Mouse (Mus musculus): ENCODE results near the gene Strip2. TPM values are rescaled to one million over a fixed set of nuclear protein-coding genes. Genes with fewer than 3 reads are reported as not detected.
A peak's percentile ranks its signal among the peaks of the same experiment; 100 is the strongest.

Strip2 gene
- 1.9 and 2.0 TPM in 2 replicates for polyA plus RNA-seq (2016; fragmentation: Nextera tagmentation; extraction: Ambion mirVana)

DNA sequence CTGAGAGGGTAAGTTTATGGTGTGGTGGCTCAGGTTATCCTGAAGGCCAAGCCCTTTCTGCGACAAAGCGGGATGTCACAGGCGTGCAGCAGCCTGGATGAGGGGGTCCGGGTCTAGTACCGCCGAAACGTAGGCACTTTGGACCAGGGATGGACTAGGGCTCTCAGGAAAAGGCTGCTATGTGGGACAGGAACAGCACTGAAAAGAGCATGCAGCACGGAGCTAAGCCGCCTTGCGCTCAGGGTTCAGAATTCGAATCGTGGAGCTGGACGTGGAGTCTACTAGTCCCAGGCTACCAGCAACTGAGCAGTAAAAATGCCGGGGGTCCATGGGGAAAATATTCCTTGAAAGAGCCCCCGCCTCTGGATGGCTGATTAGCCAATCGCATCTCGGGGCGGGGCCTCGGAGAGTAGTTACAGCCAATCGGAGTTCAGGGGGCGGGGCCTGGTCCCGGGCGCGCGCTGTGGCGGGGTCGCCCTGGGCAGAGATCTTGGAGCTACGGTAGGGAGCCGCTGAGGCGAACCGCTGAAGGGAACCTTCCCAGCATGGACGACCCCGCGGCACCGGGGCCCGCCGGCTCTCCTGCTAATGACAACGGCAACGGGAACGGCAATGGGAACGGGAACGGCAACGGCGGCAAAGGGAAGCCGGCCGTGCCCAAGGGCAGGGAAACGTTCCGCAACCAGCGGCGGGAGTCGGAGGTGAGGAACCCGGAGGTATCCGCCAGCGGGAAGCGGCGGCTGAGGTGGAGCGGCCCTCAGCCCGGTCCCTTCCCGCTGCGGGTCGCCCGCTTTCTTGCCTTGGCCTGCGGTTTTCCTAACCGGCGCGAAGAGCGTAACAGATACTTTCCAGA, at the start of gene Strip2:
Gene Strip2, plus strand, starts transcription at position 483 of the 853 bp plus-strand sequence.
- Histone ChIP-seq H3K4me3 (replicated peaks) (peak within 1 kb of the TSS; percentile 72), H3K36me3 (no peaks in the 10 kb centered on the region), H3K4me1 (replicated peaks) (peaks cover 6% of the 10 kb centered on the region; the same call in 1 of the 2 replicates), H3K4me2 (peak within 1 kb of the TSS; percentile 93), H3K27ac (no peak within 1 kb of the TSS), H3K9ac (replicated peaks) (peak within 1 kb of the TSS; percentile 63), H3K27me3 (peaks cover 29% of the 10 kb centered on the region), H3K9me3 (no peaks in the 10 kb centered on the region)
- under 1% methylated on average over 63 of the region's 67 CpGs for WGBS
- ATAC-seq (ENCODE audit: insufficient number of reproducible peaks, insufficient read depth, low FRiP score, low TSS enrichment, low read depth), result peak; percentile 98

DNA sequence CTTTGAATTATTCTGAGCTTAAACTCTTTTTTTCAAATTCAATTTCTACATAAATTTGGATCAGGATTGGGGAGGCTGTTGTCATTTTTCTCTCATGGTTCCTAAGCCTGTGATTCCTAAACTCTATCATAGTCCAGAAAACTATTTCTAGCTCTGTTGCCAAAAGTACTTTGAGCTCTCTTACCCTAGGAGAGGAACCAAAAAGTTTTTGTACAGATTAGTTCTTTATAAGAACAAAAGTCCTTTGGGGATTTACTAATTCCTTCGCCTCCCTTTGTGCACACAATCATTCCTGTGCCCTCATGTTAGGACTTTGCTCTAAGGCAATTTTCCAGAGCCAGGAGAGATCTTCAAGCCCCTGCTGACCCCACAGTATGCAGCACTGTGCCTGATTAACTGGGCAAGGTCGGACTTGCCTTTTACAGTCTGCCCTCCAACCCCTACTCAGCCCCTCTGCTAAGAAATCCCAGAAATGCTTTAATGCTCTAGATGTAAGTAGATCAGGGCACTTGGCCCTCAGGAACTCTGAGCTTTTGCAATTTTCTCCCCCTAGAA, 48.4 kb upstream of the Strip2 start:
- WGBS, result 58% methylated on average over 2 of the region's 2 CpGs

DNA sequence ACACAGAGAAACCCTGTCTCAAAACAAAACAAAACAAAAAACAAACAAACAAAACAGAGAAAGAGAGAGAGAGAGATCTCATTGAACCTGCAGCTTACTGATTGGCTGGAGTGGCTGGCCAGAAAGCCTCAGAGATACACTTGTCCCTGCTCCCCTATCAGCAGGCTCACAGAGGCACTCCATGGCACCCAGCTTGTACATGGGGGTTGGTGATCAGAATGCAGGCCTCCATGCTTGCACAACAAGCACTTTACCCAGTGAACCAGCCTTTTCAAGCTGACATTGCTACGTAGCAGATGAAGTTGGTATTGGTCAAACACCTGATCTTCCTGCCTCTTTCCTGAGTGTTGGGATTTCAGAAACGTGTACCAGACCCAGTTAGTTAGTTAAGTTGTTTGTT, 43.2 kb upstream of the Strip2 start:
- no peaks in the 10 kb centered on the region for H3K9me3 ChIP-seq
- H3K27me3 ChIP-seq, result no peaks in the 10 kb centered on the region
- no peak overlapping the region for H3K27ac ChIP-seq
- no peak overlapping the region for H3K4me3 ChIP-seq (replicated peaks)
- WGBS, result 77% methylated on average over 2 of the region's 2 CpGs
- no peak overlapping the region for H3K9ac ChIP-seq (replicated peaks)
- H3K4me1 ChIP-seq (replicated peaks), result peaks cover 8% of the 10 kb centered on the region
- no peak overlapping the region for H3K4me2 ChIP-seq
- ATAC-seq (ENCODE audit: insufficient number of reproducible peaks, insufficient read depth, low FRiP score, low TSS enrichment, low read depth), result no peak
- H3K36me3 ChIP-seq, result peaks cover 20% of the 10 kb centered on the region; the same call in 1 of the 2 replicates

More for the DNA sequence above, 48.4 kb upstream of the Strip2 start:
- H3K9me3 ChIP-seq, result no peaks in the 10 kb centered on the region
- H3K27me3 ChIP-seq, result no peaks in the 10 kb centered on the region
- no peak for ATAC-seq (ENCODE audit: insufficient number of reproducible peaks, insufficient read depth, low FRiP score, low TSS enrichment, low read depth)
- no peak overlapping the region for H3K4me3 ChIP-seq (replicated peaks)
- H3K4me2 ChIP-seq, result no peak overlapping the region
- H3K27ac ChIP-seq, result no peak overlapping the region
- no peak overlapping the region for H3K9ac ChIP-seq (replicated peaks)
- peaks cover 15% of the 10 kb centered on the region for H3K4me1 ChIP-seq (replicated peaks)
- H3K36me3 ChIP-seq, result peaks cover 11% of the 10 kb centered on the region; the same call in 1 of the 2 replicates

DNA sequence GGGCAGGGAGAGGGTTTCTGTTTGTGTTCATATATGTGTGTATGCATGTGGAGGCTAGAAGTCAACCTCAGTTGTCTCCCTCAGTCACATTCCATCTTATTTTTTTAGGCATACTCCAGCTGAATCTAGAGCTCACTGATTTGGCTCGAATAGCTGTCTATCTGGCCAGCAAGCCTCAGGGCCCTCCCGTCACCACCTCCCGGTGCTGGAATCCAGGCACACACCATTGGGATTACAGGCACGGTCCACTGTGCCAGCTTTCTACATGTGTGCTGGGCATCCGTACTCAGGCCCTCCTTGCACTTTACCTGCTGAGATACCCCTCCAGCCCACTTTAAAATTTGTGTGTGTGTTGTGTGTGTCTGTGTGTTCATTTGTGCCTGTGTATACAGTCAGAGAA, 41.2 kb upstream of the Strip2 start:
- no peak for ATAC-seq (ENCODE audit: insufficient number of reproducible peaks, insufficient read depth, low FRiP score, low TSS enrichment, low read depth)
- H3K4me2 ChIP-seq, result no peak overlapping the region
- no peaks in the 10 kb centered on the region for H3K9me3 ChIP-seq
- H3K4me3 ChIP-seq (replicated peaks), result no peak overlapping the region
- WGBS, result 90% methylated on average over 5 of the region's 5 CpGs
- peaks cover 33% of the 10 kb centered on the region for H3K36me3 ChIP-seq
- no peak overlapping the region for H3K27ac ChIP-seq
- H3K4me1 ChIP-seq (replicated peaks), result no peaks in the 10 kb centered on the region
- no peak overlapping the region for H3K9ac ChIP-seq (replicated peaks)
- H3K27me3 ChIP-seq, result no peaks in the 10 kb centered on the region

DNA sequence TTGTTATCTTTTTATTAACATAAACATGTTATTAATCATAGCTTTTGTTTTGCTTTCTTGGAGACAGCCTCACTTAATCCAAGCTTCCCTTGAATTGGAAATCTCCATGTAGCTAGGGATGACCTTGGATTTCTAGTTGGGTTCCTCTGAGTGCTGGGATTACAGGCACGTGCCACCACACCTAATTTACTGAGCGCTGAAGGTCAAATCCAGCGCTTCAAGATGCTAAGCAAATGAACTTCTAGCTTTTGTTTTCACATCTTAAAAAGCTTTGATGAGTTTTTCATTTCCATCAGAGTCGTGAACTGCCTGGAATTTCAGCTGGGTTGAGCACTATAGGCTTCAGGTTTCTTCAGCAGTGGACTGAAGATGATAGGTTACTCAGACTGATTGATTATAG, 40.0 kb upstream of the Strip2 start:
- Histone ChIP-seq H3K4me3 (replicated peaks) (no peak overlapping the region), H3K27ac (no peak overlapping the region), H3K36me3 (peaks cover 30% of the 10 kb centered on the region), H3K4me1 (replicated peaks) (peaks cover 4% of the 10 kb centered on the region), H3K27me3 (no peaks in the 10 kb centered on the region), H3K4me2 (no peak overlapping the region), H3K9me3 (no peaks in the 10 kb centered on the region), H3K9ac (replicated peaks) (no peak overlapping the region)
- WGBS, result 85% methylated on average over 4 of the region's 4 CpGs
- ATAC-seq (ENCODE audit: insufficient number of reproducible peaks, insufficient read depth, low FRiP score, low TSS enrichment, low read depth), result no peak

DNA sequence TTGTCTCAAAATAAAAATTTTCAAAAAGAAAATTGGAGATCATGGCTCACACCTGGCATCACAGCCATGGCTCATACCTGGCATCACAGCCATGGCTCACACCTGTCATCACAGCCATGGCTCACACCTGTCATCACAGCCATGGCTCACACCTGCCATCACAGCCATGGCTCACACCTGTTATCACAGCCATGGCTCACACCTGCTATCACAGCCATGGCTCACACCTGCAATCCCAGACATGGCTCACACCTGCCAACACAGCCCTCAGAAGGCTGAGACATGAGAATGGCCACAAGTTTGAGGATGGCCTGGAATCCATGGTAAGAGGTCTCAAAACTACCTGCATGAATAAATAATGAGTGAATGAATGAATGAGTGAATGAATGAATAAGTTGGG, 37.2 kb upstream of the Strip2 start:
- Histone ChIP-seq H3K4me3 (replicated peaks) (no peak overlapping the region), H3K9me3 (no peaks in the 10 kb centered on the region), H3K4me2 (no peak overlapping the region), H3K36me3 (peaks cover 30% of the 10 kb centered on the region), H3K4me1 (replicated peaks) (peaks cover 11% of the 10 kb centered on the region), H3K27ac (no peak overlapping the region), H3K27me3 (no peaks in the 10 kb centered on the region), H3K9ac (replicated peaks) (no peak overlapping the region)
- ATAC-seq (ENCODE audit: insufficient number of reproducible peaks, insufficient read depth, low FRiP score, low TSS enrichment, low read depth), result no peak

DNA sequence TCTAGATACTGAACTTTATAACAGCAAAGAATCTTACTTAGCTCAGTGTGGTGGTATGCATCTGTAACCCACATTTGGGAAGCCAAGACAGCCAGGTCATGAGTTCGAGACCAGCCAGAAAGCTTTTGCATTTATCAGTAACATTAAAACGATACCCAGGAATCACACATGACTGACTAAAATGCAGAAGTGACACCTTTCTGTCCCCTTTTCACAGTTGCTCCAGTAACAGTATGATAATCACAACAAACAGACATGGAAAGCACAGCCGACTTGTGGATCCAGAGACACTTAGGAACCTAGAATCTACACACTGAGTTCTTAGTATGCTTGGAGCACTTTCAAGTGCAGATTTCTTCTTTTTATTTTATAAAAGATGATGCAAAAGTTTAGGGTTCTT, 36.0 kb upstream of the Strip2 start:
- no peaks in the 10 kb centered on the region for H3K27me3 ChIP-seq
- H3K9me3 ChIP-seq, result no peaks in the 10 kb centered on the region
- no peak for ATAC-seq (ENCODE audit: insufficient number of reproducible peaks, insufficient read depth, low FRiP score, low TSS enrichment, low read depth)
- H3K4me3 ChIP-seq (replicated peaks), result no peak overlapping the region
- H3K4me2 ChIP-seq, result no peak overlapping the region
- H3K9ac ChIP-seq (replicated peaks), result no peak overlapping the region
- H3K4me1 ChIP-seq (replicated peaks), result peaks cover 11% of the 10 kb centered on the region
- no peak overlapping the region for H3K27ac ChIP-seq
- WGBS, result 91% methylated on average over 3 of the region's 3 CpGs
- peaks cover 35% of the 10 kb centered on the region for H3K36me3 ChIP-seq

DNA sequence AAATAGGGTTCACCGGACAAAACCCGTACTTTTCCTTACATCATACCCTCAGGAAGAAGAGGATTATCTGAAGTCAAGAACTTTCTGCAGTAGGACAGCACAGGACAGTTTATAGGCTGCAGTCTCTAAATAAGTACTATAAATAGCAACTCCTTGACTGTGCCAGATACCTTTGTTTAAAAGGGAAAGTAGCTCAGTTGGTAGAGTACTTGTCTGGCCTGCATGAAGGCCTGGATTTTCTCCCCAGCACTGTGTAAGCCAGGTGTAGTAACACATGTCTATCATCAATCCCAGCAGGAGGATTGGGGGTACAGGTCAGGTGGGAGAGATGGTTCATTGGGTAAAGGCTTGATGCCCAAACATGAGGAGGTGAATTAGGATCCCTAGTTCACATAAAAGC, 34.9 kb upstream of the Strip2 start:
- Histone ChIP-seq H3K9me3 (no peaks in the 10 kb centered on the region), H3K4me2 (no peak overlapping the region), H3K4me3 (replicated peaks) (no peak overlapping the region), H3K4me1 (replicated peaks) (peaks cover 11% of the 10 kb centered on the region), H3K36me3 (peaks cover 42% of the 10 kb centered on the region), H3K27ac (no peak overlapping the region), H3K27me3 (no peaks in the 10 kb centered on the region), H3K9ac (replicated peaks) (no peak overlapping the region)
- WGBS, result 52% methylated on average over 2 of the region's 2 CpGs
- no peak; the same call in 1 of the 2 replicates for ATAC-seq (ENCODE audit: insufficient number of reproducible peaks, insufficient read depth, low FRiP score, low TSS enrichment, low read depth)

DNA sequence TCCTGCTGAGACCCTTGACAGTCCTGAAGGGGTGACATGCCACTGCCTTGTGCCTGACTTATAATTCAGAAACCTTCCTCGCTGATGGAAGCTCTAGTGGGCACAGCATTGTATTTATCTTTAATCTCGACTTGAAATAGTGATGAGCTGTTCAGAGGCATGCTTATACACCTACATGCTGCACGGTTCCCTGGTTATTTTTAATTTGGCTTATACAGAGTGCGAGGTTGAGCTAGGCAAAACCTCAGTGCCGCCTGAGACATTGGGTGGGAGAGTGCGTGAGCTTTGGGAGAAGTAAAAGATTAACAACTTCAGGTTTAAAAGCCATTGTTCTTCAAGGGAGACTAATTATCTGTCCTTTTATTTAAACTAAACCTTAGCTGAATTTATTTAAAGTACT, 33.9 kb upstream of the Strip2 start:
- H3K36me3 ChIP-seq, result peaks cover 35% of the 10 kb centered on the region
- 87% methylated on average over 6 of the region's 6 CpGs for WGBS
- no peak for ATAC-seq (ENCODE audit: insufficient number of reproducible peaks, insufficient read depth, low FRiP score, low TSS enrichment, low read depth)
- peaks cover 11% of the 10 kb centered on the region for H3K4me1 ChIP-seq (replicated peaks)
- H3K4me2 ChIP-seq, result no peak overlapping the region
- no peaks in the 10 kb centered on the region for H3K9me3 ChIP-seq
- H3K9ac ChIP-seq (replicated peaks), result no peak overlapping the region
- no peak overlapping the region for H3K27ac ChIP-seq
- H3K4me3 ChIP-seq (replicated peaks), result no peak overlapping the region
- no peaks in the 10 kb centered on the region for H3K27me3 ChIP-seq

DNA sequence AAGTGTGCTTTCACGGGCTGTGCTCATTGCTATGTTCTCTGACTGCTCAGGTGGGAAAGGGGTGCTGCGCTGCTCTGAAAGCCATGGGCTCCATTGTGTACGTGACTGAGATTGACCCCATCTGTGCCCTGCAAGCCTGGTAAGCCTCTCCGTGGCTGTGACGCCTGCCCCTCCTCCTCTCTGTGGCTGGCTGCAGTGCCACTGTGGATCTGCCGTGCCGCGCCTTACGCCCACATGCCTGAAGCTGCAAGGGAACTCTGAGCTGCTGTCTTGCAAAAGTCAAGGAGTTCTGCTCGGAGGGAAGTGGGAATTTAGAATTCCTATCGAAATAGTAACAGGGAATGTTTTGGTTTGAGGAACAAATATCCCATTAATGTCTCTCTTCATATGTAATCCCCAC, 25.7 kb upstream of the Strip2 start:
- no peak overlapping the region for H3K4me2 ChIP-seq
- ATAC-seq (ENCODE audit: insufficient number of reproducible peaks, insufficient read depth, low FRiP score, low TSS enrichment, low read depth), result no peak
- no peaks in the 10 kb centered on the region for H3K9me3 ChIP-seq
- H3K4me1 ChIP-seq (replicated peaks), result no peaks in the 10 kb centered on the region
- no peaks in the 10 kb centered on the region for H3K27me3 ChIP-seq
- no peak overlapping the region for H3K4me3 ChIP-seq (replicated peaks)
- H3K9ac ChIP-seq (replicated peaks), result no peak overlapping the region
- 76% methylated on average over 11 of the region's 11 CpGs for WGBS
- H3K27ac ChIP-seq, result no peak overlapping the region
- H3K36me3 ChIP-seq, result peaks cover 26% of the 10 kb centered on the region

DNA sequence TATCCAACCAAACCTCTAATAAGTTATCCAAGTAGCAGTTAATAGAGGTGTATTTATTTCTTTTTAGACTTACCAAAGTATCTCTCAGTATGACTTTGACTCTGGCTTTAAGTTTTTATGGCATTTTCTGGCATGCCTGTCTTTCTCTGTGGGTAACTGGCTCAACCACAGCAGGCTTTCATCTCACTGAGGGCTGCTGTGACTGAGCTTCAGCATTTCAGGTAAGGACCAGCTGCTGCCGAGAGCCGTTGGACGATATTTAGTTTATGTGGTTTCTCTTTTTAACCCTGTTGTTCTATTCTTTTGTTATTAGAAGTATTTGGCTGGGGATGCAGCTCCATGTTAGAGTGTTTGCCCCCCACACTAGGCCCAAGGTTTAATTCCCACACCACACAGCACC, 19.8 kb upstream of the Strip2 start:
- no peak overlapping the region for H3K27ac ChIP-seq
- 95% methylated on average over 3 of the region's 3 CpGs for WGBS
- H3K27me3 ChIP-seq, result no peaks in the 10 kb centered on the region
- H3K36me3 ChIP-seq, result peaks cover 28% of the 10 kb centered on the region
- no peak overlapping the region for H3K9ac ChIP-seq (replicated peaks)
- H3K4me1 ChIP-seq (replicated peaks), result 0 out of 2 replicates have a peak, but pooled peaks cover 2% of the 10 kb centered on the region
- H3K4me2 ChIP-seq, result no peak overlapping the region
- no peak for ATAC-seq (ENCODE audit: insufficient number of reproducible peaks, insufficient read depth, low FRiP score, low TSS enrichment, low read depth)
- H3K9me3 ChIP-seq, result no peaks in the 10 kb centered on the region
- no peak overlapping the region for H3K4me3 ChIP-seq (replicated peaks)

All from limb, embryonic 12.5 days (tissue).